Mouse (Mus musculus): ENCODE measurements at regions not wholly inside any gene's neighbourhood (a gene's known extent, or its start where the extent isn't known, plus 50 kb on each side); places are given as distances from the start of the nearest gene placed in this dataset.

DNA sequence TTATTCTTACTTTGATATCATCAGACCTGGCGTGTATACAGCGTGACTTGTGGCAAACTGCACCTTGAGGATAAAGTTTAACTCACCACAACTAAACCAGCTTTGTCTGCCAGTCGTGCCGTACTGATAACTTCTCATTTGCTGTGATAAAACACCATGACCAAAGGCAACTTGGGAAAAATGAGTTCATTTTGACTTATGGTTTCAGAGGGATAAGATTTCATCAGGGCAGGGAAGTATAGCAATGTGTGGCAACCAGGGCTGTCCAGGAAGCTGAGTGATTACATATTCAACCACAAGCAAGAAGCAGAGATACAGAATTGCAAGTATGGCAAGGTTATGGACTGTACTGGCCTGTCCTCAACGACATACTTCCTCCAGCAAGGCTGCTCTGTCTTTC is 747.7 kb upstream of the Nudt12 start:
- ATAC-seq (replicated peaks in 1 of 2; ENCODE audit: insufficient read depth in 1 of 2, low FRiP score in 2 of 2, low TSS enrichment in 1 of 2, low read depth in 1 of 2, poor library complexity in 2 of 2, severe bottlenecking in 2 of 2), result peak in 1 of 2 experiments; percentile 39; a peak in 1 of 4 replicates

DNA sequence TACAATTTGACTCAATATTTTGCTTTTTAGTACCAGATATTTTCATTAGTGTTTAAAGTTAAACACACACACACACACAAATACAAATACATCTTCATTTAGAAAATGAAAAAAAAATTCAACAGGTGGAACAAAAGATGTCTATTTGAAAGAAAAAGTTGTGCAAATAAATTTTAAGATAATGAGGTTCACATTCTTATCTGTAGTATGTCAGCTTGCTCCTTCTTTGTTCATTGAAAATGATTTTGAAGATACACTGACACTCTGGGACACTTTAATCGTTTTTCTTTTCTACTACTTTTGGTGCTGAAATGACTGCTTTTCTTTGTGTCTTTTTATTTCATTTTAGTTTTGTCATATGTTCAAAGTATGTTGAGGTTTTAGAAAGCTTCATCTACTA is 732.9 kb upstream of the Nudt12 start:
- ATAC-seq (replicated peaks in 1 of 2; ENCODE audit: insufficient read depth in 1 of 2, low FRiP score in 2 of 2, low TSS enrichment in 1 of 2, low read depth in 1 of 2, poor library complexity in 2 of 2, severe bottlenecking in 2 of 2), result no peak

All from hematopoietic stem cell, adult 5-6 weeks (primary cell).